Mouse (Mus musculus) midbrain, embryonic 14.5 days (tissue): ENCODE measurements at regions not wholly inside any gene's neighbourhood (a gene's known extent, or its start where the extent isn't known, plus 50 kb on each side); places are given as distances from the start of the nearest gene placed in this dataset.

ENCODE experiments used
- ATAC-seq: fragments of 200-750 bp; cut with Nextera tagmentation; 2 replicates; pipeline ENCODE4 v1.8.0; 2017; ENCODE audit warnings: moderate number of reproducible peaks, moderate library complexity; ENCODE audit not compliant: low FRiP score, low TSS enrichment
- DNase-seq: peaks from one replicate; pipeline ENCODE4 v3.0.0-alpha.2; 2015
- H3K27ac ChIP-seq: fragments of 300-500 bp; sonication (generic); replicated peaks from 2 replicates; pipeline ENCODE4 v1.5.1; 2014; ENCODE audit warnings: mild to moderate bottlenecking, low read depth, low read length, moderate library complexity
- H3K27me3 ChIP-seq: fragments of 300-500 bp; sonication (generic); 2 replicates; pipeline ENCODE4 v1.6.1; 2014; ENCODE audit warnings: low read length, control low read depth, mixed read lengths; ENCODE audit not compliant: control insufficient read depth, insufficient read depth
- H3K36me3 ChIP-seq: fragments of 300-500 bp; sonication (generic); 2 replicates; pipeline ENCODE4 v1.6.1; 2014; ENCODE audit warnings: low read length, control low read depth; ENCODE audit not compliant: control insufficient read depth, insufficient read depth
- H3K4me1 ChIP-seq: fragments of 300-500 bp; sonication (generic); 2 replicates; pipeline ENCODE4 v1.6.1; 2014; ENCODE audit warnings: mild to moderate bottlenecking, antibody characterized with exemption, low read length, control low read depth; ENCODE audit not compliant: control insufficient read depth, insufficient read depth
- H3K4me2 ChIP-seq: fragments of 300-500 bp; sonication (generic); 2 replicates; pipeline ENCODE4 v1.6.1; 2014; ENCODE audit warnings: mild to moderate bottlenecking, low read length, moderate library complexity
- H3K4me3 ChIP-seq: fragments of 300-500 bp; sonication (generic); replicated peaks from 2 replicates; pipeline ENCODE4 v1.5.1; 2014; ENCODE audit warnings: low read depth, low read length
- H3K9ac ChIP-seq: fragments of 300-500 bp; sonication (generic); replicated peaks from 2 replicates; pipeline ENCODE4 v1.6.1; 2014; ENCODE audit warnings: mild to moderate bottlenecking, low read length, moderate library complexity
- H3K9me3 ChIP-seq: fragments of 300-500 bp; sonication (generic); 2 replicates; pipeline ENCODE4 v1.6.1; 2016; ENCODE audit warnings: low read length, control low read depth, mixed read lengths; ENCODE audit not compliant: control insufficient read depth
- WGBS: fragments of 180-500 bp; shearing (Covaris S2); extraction: QIAGEN DNeasy Blood & Tissue Kit; methylation state at CpG from one replicate; pipeline ENCODE4 v1.1.7; 2014; 5-methylcytosine and 5-hydroxymethylcytosine counted together

- H3K9ac ChIP-seq = no peak overlapping the region
- WGBS = 6% methylated on average over 17 of the region's 17 CpGs
- ATAC-seq = no peak
- no peak overlapping the region for H3K27ac ChIP-seq
- H3K4me3 ChIP-seq = no peak overlapping the region
- no peak overlapping the region for H3K4me2 ChIP-seq
- peaks cover 79% of the 10 kb centered on the region for H3K27me3 ChIP-seq
- peak; percentile 55 for DNase-seq
- H3K36me3 ChIP-seq = no peaks in the 10 kb centered on the region
- no peaks in the 10 kb centered on the region for H3K4me1 ChIP-seq
- no peaks in the 10 kb centered on the region for H3K9me3 ChIP-seq
These were observed 252.5 kb upstream of the Nfe2l3 start for GRCm38 (mm10) chr6:51179741-51180537.

DNA sequence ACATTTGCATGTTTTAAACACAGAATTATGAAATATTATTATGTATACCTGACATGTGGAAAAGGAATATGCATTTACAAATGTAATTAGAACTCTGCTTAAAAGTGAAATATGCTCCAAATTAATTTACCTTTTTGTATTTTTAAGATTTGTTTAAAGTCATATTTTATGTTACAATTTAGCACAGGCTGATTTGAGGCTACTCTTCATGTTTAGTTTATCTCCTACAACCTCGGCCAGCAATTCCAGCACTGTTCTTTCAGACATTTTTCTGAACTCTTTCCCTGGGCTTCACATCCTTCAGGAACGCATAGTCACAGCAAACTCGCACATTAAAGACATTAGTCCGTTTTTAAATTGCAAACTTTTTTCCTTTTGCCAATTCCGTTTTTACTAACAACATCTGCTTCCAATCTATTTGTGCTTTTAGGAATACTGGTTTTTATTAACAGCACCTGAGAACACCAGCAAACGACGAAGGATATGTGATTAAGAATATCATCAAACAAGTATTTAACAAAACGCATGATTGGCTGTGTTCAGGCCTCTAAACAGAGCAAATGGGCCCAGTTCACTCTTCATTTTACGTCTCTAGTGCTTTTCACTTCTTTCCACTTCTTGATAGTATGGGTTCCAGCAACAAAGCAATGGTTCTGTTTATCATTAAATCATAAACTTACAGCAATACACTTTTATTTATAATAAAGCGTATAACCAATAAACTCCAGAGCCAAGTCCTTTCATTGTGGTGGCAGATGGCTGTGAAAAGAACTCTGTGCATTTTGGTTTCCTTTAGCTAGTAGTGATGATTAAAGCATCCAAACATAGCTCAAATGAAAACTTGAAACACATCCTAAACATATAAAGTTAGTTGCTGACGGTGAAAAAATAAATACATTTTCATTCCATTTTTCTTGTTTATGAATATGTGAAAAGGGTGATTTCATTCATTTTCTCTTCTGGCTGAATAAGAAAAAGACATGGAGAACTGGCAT, 251.3 kb upstream of the Nfe2l3 start:
- H3K4me2 ChIP-seq = no peak overlapping the region
- no peak overlapping the region for H3K4me3 ChIP-seq
- ATAC-seq = no peak
- DNase-seq = peak; percentile 64
- no peaks in the 10 kb centered on the region for H3K9me3 ChIP-seq
- no peaks in the 10 kb centered on the region for H3K36me3 ChIP-seq
- WGBS = 6% methylated on average over 11 of the region's 11 CpGs
- no peak overlapping the region for H3K27ac ChIP-seq
- peaks cover 81% of the 10 kb centered on the region for H3K27me3 ChIP-seq
- no peaks in the 10 kb centered on the region for H3K4me1 ChIP-seq
- H3K9ac ChIP-seq = no peak overlapping the region

DNA sequence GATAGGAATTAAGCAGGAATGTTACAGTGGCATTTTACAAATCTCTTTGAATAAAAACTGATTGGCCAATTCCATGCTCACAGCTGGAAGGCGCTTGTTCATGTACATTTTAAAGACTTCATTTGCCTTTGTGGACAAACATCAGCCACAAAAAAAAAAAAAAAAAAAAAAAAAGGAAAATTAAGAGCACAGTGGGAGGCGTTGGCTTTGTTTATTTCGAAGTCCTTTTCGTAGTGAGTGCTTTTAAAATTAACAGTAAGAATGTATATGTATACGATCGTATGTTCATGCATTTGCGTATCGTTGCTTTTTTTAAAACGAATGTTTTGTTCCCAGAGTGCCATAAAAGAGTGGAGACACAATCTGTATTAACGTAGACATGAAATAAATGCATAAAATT, 250.6 kb upstream of the Nfe2l3 start:
- no peak for ATAC-seq
- Histone ChIP-seq H3K4me2 (no peak overlapping the region), H3K36me3 (no peaks in the 10 kb centered on the region), H3K27ac (no peak overlapping the region), H3K4me1 (no peaks in the 10 kb centered on the region), H3K9ac (no peak overlapping the region), H3K27me3 (peaks cover 81% of the 10 kb centered on the region), H3K9me3 (no peaks in the 10 kb centered on the region), H3K4me3 (no peak overlapping the region)
- peak; percentile 29 for DNase-seq
- 26% methylated on average over 10 of the region's 10 CpGs for WGBS

DNA sequence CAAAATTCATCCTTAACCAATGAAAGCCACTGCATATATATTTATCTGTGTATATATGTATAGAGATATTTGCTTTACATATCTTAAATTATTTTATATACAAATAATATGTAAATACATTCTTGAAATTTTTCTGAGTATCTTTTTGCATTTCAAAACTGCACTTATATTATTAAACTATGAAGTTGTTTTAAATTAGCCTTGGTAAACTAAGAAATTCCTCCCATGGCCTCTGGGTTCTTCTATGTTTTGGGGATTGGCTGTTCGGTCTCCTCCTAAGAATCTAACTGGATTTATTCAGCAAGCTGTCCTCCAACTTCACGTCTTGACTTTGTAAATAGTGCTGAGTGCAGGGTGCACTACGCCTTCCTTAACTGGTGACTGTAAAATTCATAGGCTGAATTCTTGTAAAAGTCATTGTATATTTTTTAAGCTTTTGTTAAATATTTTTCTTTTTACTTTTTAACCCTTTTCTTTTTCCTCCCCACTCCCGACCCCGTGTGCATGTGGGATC, 249.6 kb upstream of the Nfe2l3 start:
- 8% methylated on average over 5 of the region's 5 CpGs for WGBS
- H3K27me3 ChIP-seq = peaks cover 82% of the 10 kb centered on the region
- no peaks in the 10 kb centered on the region for H3K4me1 ChIP-seq
- H3K36me3 ChIP-seq = no peaks in the 10 kb centered on the region
- DNase-seq = peak; percentile 34
- no peak overlapping the region for H3K9ac ChIP-seq
- ATAC-seq = no peak
- H3K27ac ChIP-seq = no peak overlapping the region
- H3K4me2 ChIP-seq = no peak overlapping the region
- no peak overlapping the region for H3K4me3 ChIP-seq
- no peaks in the 10 kb centered on the region for H3K9me3 ChIP-seq

GRCm38 (mm10) chr6:51183576-51184420, 248.7 kb upstream of the Nfe2l3 start:
- no peak overlapping the region for H3K4me3 ChIP-seq
- no peak overlapping the region for H3K4me2 ChIP-seq
- H3K27ac ChIP-seq = no peak overlapping the region
- under 1% methylated on average over 21 of the region's 21 CpGs for WGBS
- H3K27me3 ChIP-seq = peaks cover 84% of the 10 kb centered on the region
- ATAC-seq (no peak), DNase-seq (peak; percentile 26)
- H3K4me1 ChIP-seq = no peaks in the 10 kb centered on the region
- H3K9ac ChIP-seq = no peak overlapping the region
- H3K36me3 ChIP-seq = no peaks in the 10 kb centered on the region
- H3K9me3 ChIP-seq = no peaks in the 10 kb centered on the region

DNA sequence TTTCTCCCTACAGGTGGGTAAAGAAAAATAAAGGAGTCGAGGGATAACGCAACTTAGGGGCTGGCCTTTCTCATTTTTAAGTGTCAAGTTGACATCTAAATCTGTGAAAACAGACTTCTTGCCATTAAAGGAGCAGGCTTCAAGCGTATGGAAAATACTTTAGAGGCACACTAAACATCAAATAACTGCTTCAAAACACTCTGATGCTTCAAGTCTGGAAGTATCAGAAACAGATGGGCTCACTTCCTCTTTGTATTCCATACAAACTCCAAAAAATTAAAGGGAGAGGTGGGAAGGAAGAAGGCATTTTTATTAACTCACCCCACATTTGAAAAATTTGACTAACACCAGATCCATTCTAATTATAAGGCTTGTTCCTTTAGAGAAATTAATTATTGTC, 248.0 kb upstream of the Nfe2l3 start:
- Histone ChIP-seq H3K9me3 (no peaks in the 10 kb centered on the region), H3K9ac (no peak overlapping the region), H3K36me3 (no peaks in the 10 kb centered on the region), H3K4me2 (no peak overlapping the region), H3K4me3 (no peak overlapping the region), H3K27ac (no peak overlapping the region), H3K4me1 (no peaks in the 10 kb centered on the region), H3K27me3 (peaks cover 91% of the 10 kb centered on the region)
- ATAC-seq (no peak), DNase-seq (no peak)
- 2% methylated on average over 3 of the region's 3 CpGs for WGBS

GRCm38 (mm10) chr6:51185201-51185600, 247.3 kb upstream of the Nfe2l3 start:
- 28% methylated on average over 6 of the region's 6 CpGs for WGBS
- DNase-seq (no peak), ATAC-seq (no peak)
- H3K9ac ChIP-seq = no peak overlapping the region
- H3K4me2 ChIP-seq = no peak overlapping the region
- H3K4me3 ChIP-seq = no peak overlapping the region
- peaks cover 91% of the 10 kb centered on the region for H3K27me3 ChIP-seq
- no peaks in the 10 kb centered on the region for H3K36me3 ChIP-seq
- H3K4me1 ChIP-seq = no peaks in the 10 kb centered on the region
- H3K9me3 ChIP-seq = no peaks in the 10 kb centered on the region
- no peak overlapping the region for H3K27ac ChIP-seq

DNA sequence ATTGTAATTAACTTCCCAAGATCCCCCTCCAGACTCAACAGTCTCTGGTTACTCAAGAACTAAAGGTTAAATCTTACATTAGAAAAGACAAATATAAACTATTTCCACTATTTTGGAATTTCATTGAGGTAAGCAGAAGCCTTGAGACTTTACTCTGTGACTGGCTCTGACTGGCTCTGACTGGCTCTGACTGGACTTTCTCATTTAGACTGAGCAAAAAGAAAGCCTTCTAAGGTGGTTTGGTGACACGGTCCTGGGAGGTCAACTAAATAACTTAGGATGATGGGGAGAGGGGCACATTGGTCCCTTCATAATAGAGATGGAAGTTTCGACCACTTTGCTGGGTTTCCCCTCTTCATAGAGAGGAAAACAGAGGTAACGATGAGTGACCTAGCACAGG, 243.3 kb upstream of the Nfe2l3 start:
- no peaks in the 10 kb centered on the region for H3K36me3 ChIP-seq
- H3K4me2 ChIP-seq = no peak overlapping the region
- WGBS = 82% methylated on average over 3 of the region's 3 CpGs
- no peak overlapping the region for H3K27ac ChIP-seq
- peaks cover 3% of the 10 kb centered on the region; the same call in 1 of the 2 replicates for H3K4me1 ChIP-seq
- no peak for DNase-seq
- H3K4me3 ChIP-seq = no peak overlapping the region
- no peak for ATAC-seq
- H3K9ac ChIP-seq = no peak overlapping the region
- peaks cover 80% of the 10 kb centered on the region for H3K27me3 ChIP-seq
- no peaks in the 10 kb centered on the region for H3K9me3 ChIP-seq
